Mouse (Mus musculus) limb, embryonic 12.5 days (tissue): Measurements from ENCODE around the gene Eif4e. TPM values are rescaled to one million over a fixed set of nuclear protein-coding genes. Genes with fewer than 3 reads are reported as not detected.

Experiments used
- ATAC-seq: fragments of 200-750 bp; cut with Nextera tagmentation; 2 replicates; pipeline ENCODE4 v1.8.0; 2017; ENCODE audit warnings: low read depth, moderate TSS enrichment; ENCODE audit not compliant: insufficient number of reproducible peaks, insufficient read depth, low FRiP score, low TSS enrichment
- H3K27ac ChIP-seq: fragments of 300-500 bp; sonication (generic); 2 replicates; pipeline ENCODE4 v1.5.1; 2016; ENCODE audit warnings: mild to moderate bottlenecking, moderate library complexity
- H3K27me3 ChIP-seq: fragments of 300-500 bp; sonication (generic); 2 replicates; pipeline ENCODE4 v1.6.1; 2016; ENCODE audit warnings: mild to moderate bottlenecking, moderate library complexity
- H3K36me3 ChIP-seq: fragments of 300-500 bp; sonication (generic); 2 replicates; pipeline ENCODE4 v1.6.1; 2016; ENCODE audit warnings: mild to moderate bottlenecking, moderate library complexity
- H3K4me1 ChIP-seq: fragments of 300-500 bp; sonication (generic); replicated peaks from 2 replicates; pipeline ENCODE4 v1.6.1; 2016
- H3K4me2 ChIP-seq: fragments of 300-500 bp; sonication (generic); 2 replicates; pipeline ENCODE4 v1.6.1; 2016; ENCODE audit warnings: mild to moderate bottlenecking, moderate library complexity
- H3K4me3 ChIP-seq: fragments of 300-500 bp; sonication (generic); replicated peaks from 2 replicates; pipeline ENCODE4 v1.5.1; 2016; ENCODE audit warnings: mild to moderate bottlenecking
- H3K9ac ChIP-seq: fragments of 300-500 bp; sonication (generic); replicated peaks from 2 replicates; pipeline ENCODE4 v1.6.1; 2016; ENCODE audit warnings: mild to moderate bottlenecking, moderate library complexity
- H3K9me3 ChIP-seq: fragments of 300-500 bp; sonication (generic); 2 replicates; pipeline ENCODE4 v1.6.1; 2016; ENCODE audit warnings: mild to moderate bottlenecking, moderate library complexity
- WGBS: fragments of 180-500 bp; shearing (Covaris S2); methylation state at CpG from one replicate; pipeline ENCODE4 v1.1.7; 2016; 5-methylcytosine and 5-hydroxymethylcytosine counted together
- polyA plus RNA-seq: library from polyadenylated mRNA; unstranded; fragments of >200 nt; fragmentation: Nextera tagmentation; extraction: Ambion mirVana; gene quantifications from 2 replicates; pipeline ENCODE4 v1.2.1, GENCODE M21; 2016

The Eif4e gene
- polyA plus RNA-seq, 1 experiment from 2014 or later: 380 TPM

DNA sequence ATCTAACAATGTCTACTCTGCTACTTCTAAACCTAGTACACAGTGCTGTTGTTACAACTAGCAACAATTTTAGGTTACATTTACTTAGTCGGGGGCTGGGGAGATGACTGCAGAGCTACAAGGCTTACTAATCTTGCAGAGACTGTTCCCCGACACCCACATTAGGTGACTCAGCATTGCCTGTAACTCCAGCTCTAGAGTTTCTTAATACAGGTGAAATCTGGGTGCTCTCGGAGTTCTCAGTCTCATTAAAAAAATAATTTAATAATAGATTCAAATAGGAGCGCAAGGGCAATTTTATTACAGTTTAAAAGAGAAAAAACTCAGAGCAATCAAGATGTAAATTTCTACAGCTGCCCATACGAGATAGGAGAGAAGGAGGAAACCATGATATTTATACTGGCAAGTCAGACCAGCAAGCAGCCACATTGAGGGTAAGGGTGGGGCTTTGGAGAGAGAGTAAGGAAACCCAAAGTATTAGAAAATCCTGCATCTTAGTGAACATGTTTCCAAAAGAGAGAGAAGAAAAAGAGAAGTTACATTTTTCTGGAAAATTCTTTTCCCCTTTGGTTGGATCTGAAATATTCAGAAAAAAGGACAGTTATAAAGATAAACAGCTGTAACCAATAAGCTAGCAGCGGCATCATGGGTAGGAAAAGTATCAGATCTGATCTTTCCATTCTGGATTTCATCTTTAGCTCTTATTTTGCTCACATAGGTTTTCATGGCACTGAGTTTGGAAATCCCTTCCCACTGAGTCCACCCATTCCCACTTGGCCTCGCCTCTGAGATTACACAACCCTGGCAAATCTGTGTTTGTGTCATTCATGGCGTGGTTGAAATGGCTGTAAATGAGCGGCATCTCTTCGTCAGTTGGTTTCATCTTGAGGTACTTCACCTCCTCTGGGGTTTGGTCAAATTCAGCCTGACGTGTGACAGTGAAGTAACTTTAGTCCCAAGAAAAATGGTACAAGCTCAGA, 30.5 kb upstream of the Eif4e start:
- 83% methylated on average over 11 of the region's 11 CpGs for WGBS
- no peaks in the 10 kb centered on the region for H3K27me3 ChIP-seq
- no peak overlapping the region for H3K27ac ChIP-seq
- H3K9ac ChIP-seq: no peak overlapping the region
- H3K9me3 ChIP-seq: 0 out of 2 replicates have a peak, but pooled peaks cover 3% of the 10 kb centered on the region
- H3K4me1 ChIP-seq: no peaks in the 10 kb centered on the region
- H3K36me3 ChIP-seq: no peaks in the 10 kb centered on the region
- no peak overlapping the region for H3K4me3 ChIP-seq
- no peak for ATAC-seq
- H3K4me2 ChIP-seq: no peak overlapping the region

DNA sequence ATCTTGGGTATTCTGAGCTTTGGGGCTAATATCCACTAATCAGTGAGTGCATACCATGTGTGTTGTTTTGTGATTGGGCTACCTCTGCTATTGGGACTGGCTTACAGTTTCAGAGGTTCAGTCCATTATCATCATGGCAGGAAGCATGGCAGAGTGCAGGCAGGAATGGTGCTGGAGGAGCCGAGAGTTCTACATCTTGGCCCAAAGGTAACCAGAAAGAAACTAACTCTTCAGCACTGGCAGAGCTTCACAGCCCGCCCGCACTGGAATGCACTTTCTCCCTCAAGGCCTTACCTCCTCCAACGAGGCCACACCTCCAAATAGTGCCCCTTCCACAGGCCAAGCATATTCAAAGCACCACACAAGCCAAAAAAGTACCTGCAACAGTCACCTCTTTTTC, 27.2 kb upstream of the Eif4e start:
- H3K9me3 ChIP-seq: 0 out of 2 replicates have a peak, but pooled peaks cover 3% of the 10 kb centered on the region
- no peaks in the 10 kb centered on the region for H3K27me3 ChIP-seq
- WGBS: 73% methylated on average over 4 of the region's 4 CpGs
- H3K4me1 ChIP-seq: no peaks in the 10 kb centered on the region
- no peak overlapping the region for H3K9ac ChIP-seq
- H3K27ac ChIP-seq: no peak overlapping the region
- no peaks in the 10 kb centered on the region for H3K36me3 ChIP-seq
- no peak overlapping the region for H3K4me2 ChIP-seq
- ATAC-seq: no peak
- H3K4me3 ChIP-seq: no peak overlapping the region

DNA sequence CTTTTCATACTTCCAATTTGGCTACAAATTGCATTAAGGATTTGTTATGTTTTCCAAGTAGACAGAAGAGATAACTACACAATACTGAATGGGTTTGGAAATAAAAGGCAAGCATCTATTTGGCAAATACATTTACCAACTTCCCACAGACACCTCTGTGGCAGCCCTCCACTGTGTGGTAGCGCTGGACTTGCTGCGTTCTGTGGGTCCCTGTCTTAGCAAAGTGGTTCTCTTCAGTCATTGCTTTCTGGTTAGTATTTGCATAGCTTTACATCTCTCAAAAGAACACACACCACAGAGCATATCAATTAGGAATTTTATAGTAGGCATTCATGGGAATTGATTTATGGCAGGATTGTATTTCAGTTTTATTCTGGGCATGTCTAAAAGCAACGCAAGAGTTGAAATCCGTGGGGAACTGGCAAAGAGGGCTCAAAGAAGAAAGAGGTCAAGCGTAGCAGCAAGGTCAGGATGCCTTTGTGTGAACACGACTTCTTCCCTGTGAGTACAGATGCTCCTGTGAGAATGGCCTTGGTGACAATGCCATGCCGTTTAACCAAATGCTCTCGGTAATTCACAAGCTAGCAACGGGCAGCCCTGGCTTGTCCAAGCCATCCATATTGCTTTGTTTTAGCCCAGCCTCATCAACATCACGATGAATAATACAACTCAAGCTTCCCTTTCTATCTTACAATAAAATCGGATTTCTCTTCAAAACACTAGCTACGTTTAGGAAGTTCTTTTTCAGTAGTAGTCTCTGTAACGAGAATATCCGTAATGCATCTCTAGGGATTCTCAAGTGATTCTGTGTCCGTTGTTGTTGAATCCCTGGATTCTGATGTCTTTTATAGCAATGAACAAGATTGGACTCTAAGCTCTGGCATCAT, 25.9 kb upstream of the Eif4e start:
- Histone ChIP-seq H3K4me3 (no peak overlapping the region), H3K27ac (no peak overlapping the region), H3K27me3 (no peaks in the 10 kb centered on the region), H3K4me1 (no peaks in the 10 kb centered on the region), H3K4me2 (no peak overlapping the region), H3K9me3 (0 out of 2 replicates have a peak, but pooled peaks cover 3% of the 10 kb centered on the region), H3K36me3 (no peaks in the 10 kb centered on the region), H3K9ac (no peak overlapping the region)
- 65% methylated on average over 15 of the region's 15 CpGs for WGBS
- no peak for ATAC-seq

DNA sequence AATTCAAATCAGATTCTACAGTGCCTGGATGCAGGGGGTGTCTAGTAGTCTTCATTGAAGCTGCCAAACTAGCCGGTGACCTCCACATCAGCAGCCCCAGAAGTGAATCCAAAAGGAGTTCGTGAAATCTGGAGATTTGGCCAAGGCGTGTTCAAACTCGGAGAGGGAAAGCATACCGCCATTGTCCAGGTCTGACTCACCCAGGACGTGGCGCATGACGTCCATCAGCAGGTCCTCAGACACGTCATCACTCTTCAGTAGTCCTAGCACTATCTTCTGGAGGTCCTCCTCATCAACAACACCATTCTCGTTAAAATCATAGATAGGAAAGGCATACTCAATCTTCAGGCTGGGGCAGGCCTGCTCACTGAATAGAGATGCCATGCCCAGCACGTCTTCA, 22.2 kb upstream of the Eif4e start:
- Histone ChIP-seq H3K36me3 (no peaks in the 10 kb centered on the region), H3K4me3 (no peak overlapping the region), H3K27ac (no peak overlapping the region), H3K4me1 (no peaks in the 10 kb centered on the region), H3K4me2 (no peak overlapping the region), H3K27me3 (no peaks in the 10 kb centered on the region; the same call in 1 of the 2 replicates), H3K9ac (no peak overlapping the region), H3K9me3 (no peaks in the 10 kb centered on the region)
- WGBS: 87% methylated on average over 11 of the region's 11 CpGs
- no peak for ATAC-seq

DNA sequence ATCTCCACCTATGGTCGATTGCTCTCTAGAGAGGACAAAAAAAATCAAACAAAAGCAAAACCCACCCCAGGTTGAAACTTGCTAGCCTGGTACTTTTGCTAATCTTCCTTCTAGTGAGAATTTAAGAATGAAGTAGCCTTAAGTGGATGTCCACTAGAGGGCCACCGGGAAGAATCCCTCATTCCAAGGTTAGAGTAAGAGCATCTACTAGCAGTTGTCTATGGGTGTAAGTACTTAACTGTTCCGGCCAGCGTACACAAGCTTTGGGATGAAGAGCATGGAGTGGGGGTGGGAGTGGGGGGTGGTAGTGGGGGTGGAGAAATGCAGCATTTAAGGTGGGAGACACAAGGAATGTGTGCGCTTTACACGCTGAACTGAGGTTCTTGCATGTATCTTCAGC, 19.2 kb upstream of the Eif4e start:
- Histone ChIP-seq H3K4me3 (no peak overlapping the region), H3K27ac (no peak overlapping the region), H3K9me3 (no peaks in the 10 kb centered on the region), H3K4me2 (no peak overlapping the region), H3K9ac (no peak overlapping the region), H3K27me3 (no peaks in the 10 kb centered on the region; the same call in 1 of the 2 replicates), H3K36me3 (no peaks in the 10 kb centered on the region), H3K4me1 (no peaks in the 10 kb centered on the region)
- WGBS: 59% methylated on average over 6 of the region's 6 CpGs
- ATAC-seq: no peak

DNA sequence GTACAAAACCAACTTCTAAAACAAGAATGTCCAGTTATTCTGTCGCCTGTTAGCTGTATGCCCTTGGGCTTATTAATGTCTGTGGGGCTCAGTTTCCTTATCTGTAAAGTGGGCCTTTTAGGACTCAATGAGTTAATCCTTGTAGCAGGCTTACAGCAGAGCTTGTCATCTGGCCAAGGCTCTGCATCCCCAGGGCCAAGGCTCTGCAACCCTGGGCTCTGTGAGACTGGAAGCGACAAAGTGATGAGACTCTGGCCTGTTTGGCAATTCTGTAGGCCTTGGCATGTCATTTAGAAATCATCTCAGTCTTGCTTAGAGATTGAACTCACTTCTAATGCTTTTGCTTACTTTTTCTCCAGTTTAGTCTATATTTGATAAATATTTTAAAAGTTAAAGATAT, 16.4 kb upstream of the Eif4e start:
- H3K4me3 ChIP-seq: no peak overlapping the region
- no peaks in the 10 kb centered on the region for H3K36me3 ChIP-seq
- no peak for ATAC-seq
- WGBS: 86% methylated on average over 2 of the region's 2 CpGs
- H3K9me3 ChIP-seq: no peaks in the 10 kb centered on the region
- H3K27me3 ChIP-seq: no peaks in the 10 kb centered on the region; the same call in 1 of the 2 replicates
- H3K4me1 ChIP-seq: peaks cover 6% of the 10 kb centered on the region; the same call in 1 of the 2 replicates
- no peak overlapping the region for H3K9ac ChIP-seq
- no peak overlapping the region for H3K27ac ChIP-seq
- H3K4me2 ChIP-seq: no peak overlapping the region

DNA sequence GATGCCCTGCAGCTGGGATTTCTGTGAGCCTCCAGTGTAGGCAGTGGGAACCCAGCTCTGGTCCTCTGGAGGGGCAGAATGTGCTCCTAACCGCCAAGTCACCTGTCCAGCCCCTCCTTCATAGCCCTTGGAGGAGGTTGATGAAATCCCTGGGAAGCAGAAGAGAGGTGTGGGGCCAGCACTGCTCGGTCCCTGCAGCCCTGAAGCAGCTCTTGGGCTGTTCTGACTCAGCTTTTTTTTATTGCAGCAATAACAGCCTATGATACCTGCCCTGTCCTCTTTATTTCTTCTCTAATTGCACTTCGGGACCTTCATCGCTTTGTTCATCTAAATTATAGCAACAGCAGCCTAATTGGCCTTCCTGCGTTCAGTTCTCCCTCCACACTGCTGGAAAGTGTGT, 15.5 kb upstream of the Eif4e start:
- no peaks in the 10 kb centered on the region for H3K27me3 ChIP-seq
- no peak overlapping the region for H3K27ac ChIP-seq
- H3K9ac ChIP-seq: no peak overlapping the region
- no peak for ATAC-seq
- H3K9me3 ChIP-seq: no peaks in the 10 kb centered on the region
- H3K36me3 ChIP-seq: no peaks in the 10 kb centered on the region
- no peak overlapping the region for H3K4me2 ChIP-seq
- H3K4me1 ChIP-seq: peaks cover 6% of the 10 kb centered on the region; the same call in 1 of the 2 replicates
- H3K4me3 ChIP-seq: no peak overlapping the region
- 41% methylated on average over 5 of the region's 5 CpGs for WGBS

DNA sequence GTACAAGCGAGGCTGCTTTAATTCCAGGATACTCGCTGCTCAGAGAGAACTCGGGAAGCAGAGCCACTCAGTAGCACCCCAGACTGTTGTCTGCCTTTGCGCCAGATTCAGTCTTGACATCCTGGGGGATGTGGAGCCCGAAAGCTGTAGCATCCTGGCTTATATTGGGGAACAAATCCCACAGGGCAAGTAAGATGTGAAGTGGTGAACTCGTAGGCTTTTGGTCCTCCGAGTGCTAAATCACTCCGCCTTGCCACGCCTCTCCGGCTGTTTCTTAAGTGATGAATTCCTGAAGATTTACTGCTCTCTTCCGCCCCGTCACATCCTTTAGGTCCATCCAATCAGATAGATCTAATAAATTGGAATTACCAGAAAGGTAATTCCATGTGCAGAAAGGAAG, 12.7 kb upstream of the Eif4e start:
- Histone ChIP-seq H3K27me3 (no peaks in the 10 kb centered on the region), H3K4me1 (peaks cover 6% of the 10 kb centered on the region; the same call in 1 of the 2 replicates), H3K36me3 (no peaks in the 10 kb centered on the region), H3K27ac (no peak overlapping the region), H3K9ac (no peak overlapping the region), H3K4me2 (peak overlapping the region; percentile 36), H3K4me3 (0 out of 2 replicates have a peak overlapping the region, but pooled peaks have one; percentile 15), H3K9me3 (no peaks in the 10 kb centered on the region)
- ATAC-seq: no peak
- 48% methylated on average over 12 of the region's 12 CpGs for WGBS

DNA sequence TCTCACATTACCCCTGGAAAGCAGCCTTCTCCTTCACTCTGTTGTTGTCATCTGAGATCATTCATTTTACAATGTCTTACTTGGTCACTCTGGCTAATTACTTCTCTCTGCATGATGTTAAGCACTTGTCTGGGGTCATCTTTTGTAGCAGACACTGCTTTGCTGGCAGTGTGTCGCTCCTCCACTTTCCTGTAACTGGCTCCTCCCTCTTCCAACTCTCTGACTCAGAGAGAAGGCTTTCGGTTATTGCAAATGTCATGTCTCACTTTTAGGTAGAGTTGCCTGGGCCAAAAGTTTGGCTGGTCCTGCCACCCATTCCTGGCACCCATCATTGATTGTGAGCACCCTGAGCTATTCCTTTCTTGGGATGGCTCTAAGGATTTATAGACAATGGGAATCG, 11.2 kb upstream of the Eif4e start:
- no peak overlapping the region for H3K27ac ChIP-seq
- H3K4me2 ChIP-seq: no peak overlapping the region
- H3K27me3 ChIP-seq: no peaks in the 10 kb centered on the region
- H3K4me3 ChIP-seq: no peak overlapping the region
- peaks cover 6% of the 10 kb centered on the region; the same call in 1 of the 2 replicates for H3K4me1 ChIP-seq
- ATAC-seq: no peak
- H3K9ac ChIP-seq: no peak overlapping the region
- no peaks in the 10 kb centered on the region for H3K9me3 ChIP-seq
- H3K36me3 ChIP-seq: no peaks in the 10 kb centered on the region
- 73% methylated on average over 3 of the region's 3 CpGs for WGBS

DNA sequence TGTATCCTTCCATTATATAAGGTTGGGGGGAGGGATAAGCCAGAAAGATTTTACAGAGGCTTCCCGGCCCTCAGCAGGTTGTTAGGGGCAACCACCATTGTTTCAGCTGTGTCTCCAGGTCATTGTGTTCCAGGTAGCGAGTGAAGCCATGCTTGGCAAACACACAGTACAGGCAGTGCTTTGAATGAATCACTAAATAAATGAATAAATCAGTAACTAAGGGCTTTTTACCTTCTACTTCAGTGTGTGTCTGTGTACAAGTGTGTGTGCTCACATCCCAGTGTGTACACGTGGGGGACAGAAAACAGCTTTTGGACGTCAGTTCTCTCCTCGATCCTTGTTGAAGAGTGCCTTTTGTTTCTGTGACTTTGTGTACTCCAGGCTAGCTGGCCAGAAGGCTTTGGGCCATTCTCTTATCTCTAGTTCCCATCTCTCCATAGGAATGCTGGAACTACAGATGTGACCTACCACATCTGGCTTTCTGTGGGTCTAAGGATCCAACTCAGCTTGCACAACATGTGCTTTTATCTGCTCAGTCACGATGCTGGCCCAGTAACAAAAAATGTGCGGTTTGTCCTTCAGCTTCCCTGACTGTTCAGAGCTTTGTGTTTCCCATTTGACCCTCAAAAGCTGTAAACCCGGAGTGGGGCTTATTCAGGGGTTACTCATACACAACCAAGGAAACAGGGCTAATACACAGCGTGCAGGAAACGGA, 10.2 kb upstream of the Eif4e start:
- no peaks in the 10 kb centered on the region for H3K36me3 ChIP-seq
- no peaks in the 10 kb centered on the region for H3K27me3 ChIP-seq
- H3K27ac ChIP-seq: no peak overlapping the region
- WGBS: 73% methylated on average over 10 of the region's 10 CpGs
- no peak for ATAC-seq
- no peak overlapping the region for H3K9ac ChIP-seq
- H3K4me1 ChIP-seq: peaks cover 6% of the 10 kb centered on the region; the same call in 1 of the 2 replicates
- no peak overlapping the region for H3K4me3 ChIP-seq
- no peaks in the 10 kb centered on the region for H3K9me3 ChIP-seq
- no peak overlapping the region for H3K4me2 ChIP-seq
